Mouse (Mus musculus) cerebellum, adult 9-10 months (tissue): Measurements from ENCODE around the gene Dgkb.
A peak's percentile ranks its signal among the peaks of the same experiment; 100 is the strongest.

ENCODE experiments used
- DNase-seq: peaks from one replicate; pipeline ENCODE4 v3.0.0; 2022

The Dgkb gene

GRCm38 (mm10) chr12:38385942-38386341, 568.4 kb downstream of the Dgkb start:
- peak; percentile 6 for DNase-seq

GRCm38 (mm10) chr12:38386991-38387390, 569.5 kb downstream of the Dgkb start:
- DNase-seq = peak; percentile 81

GRCm38 (mm10) chr12:38387654-38388053, 570.1 kb downstream of the Dgkb start:
- DNase-seq = no peak

- peak; percentile 6 for DNase-seq
Measured at GRCm38 (mm10) chr12:38388243-38388642, 570.7 kb downstream of the Dgkb start.

DNA sequence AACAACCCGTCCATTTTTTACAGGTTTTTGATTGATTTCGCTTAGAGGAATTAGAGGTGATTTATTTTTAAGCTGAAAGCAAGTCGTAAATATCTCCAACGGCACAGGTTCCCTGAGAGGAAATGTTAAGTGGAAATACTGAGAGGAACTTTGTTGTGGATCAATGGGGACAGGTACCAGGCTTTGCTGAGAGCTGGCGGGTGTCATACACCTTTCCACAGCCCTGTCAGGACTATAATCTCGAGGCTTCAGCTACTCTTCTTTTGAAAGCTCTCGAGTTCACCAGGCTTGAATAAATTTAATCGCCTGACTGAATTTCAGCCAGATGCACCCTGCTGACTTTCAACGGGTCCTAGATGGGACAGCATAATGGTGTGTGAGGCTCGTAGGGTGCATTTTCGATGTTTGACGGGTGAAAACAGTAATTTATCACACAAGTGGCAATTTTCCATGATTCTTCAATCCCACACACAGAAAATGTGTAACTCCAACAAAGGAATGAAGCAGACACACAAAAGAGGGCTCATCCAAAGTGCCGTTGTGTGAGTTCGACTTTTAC, 580.3 kb downstream of the Dgkb start:
- no peak for DNase-seq

DNA sequence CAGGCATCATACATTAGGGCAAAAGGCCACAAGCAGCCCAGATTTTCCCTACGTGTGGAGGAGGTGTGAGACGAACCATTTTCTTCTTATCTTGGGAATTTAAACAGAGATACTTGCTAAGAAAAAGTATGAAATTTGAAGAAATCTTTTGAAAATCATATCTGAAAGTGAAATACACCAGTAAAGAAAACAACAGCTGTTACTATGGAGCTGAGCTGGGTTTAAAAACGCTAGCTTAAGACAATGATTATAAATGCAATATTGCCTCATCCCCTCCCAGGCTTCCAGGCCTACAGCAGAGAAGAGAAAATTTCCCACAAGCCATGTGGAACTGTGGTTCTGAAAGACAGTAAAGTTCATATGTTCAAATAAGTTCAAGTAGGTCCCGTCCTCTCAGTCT, 582.6 kb downstream of the Dgkb start:
- no peak for DNase-seq

DNA sequence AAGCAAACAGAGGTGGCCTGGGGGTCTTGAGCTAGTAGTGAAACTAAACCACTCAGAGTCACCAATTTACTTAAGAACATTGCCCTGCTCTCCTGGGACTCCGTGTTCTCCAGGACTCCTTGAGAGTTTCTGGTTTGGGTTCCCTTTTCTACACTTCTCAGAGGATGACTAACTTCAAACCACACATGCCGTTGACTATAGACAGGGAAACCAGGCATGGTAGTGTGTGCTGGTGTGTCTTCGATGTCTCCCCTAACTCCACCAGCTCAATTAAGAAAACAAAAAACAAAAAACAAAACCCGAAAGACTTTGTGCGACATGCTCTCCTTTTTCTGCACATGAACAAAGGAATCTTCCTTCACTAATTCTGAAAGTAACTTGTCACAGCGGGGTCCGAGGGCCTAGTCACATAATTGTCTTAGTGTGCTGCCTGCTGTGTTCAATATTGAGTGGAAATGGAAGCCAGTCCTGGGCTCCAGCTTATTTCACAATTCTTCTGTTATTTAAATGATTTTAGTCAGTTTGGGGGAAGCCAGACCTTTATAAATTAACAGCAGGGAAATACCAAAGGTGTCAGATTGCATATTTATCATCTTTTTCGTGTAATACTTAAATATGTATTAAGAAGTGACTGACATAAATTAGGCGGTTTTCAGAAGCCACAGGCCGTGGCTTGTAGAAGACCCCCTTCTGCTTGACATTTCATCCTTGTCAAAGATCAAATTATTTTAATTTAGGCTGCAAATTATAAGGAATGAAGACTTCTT, 618.0 kb downstream of the Dgkb start:
- DNase-seq = no peak

DNA sequence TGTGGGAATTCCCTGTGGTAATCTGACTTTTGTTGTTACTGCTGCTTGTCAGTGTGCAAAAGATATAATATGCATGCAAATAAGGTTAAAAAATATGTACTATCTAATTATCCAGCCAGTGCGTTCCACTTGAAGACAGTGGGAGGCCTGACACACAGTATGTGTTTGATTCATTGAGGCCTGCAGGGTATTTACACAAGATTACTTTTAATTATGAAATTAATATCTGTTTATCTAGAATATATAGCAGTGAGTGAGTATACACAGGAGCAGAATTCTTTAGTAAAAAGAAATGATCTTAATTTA, 618.6 kb downstream of the Dgkb start:
- DNase-seq = no peak

- DNase-seq = no peak
Measured at GRCm38 (mm10) chr12:38450323-38451087, 633.0 kb downstream of the Dgkb start.

GRCm38 (mm10) chr12:38451677-38452076, 634.2 kb downstream of the Dgkb start:
- no peak for DNase-seq

- no peak for DNase-seq
Measured at GRCm38 (mm10) chr12:38468191-38468590, 650.7 kb downstream of the Dgkb start.

DNA sequence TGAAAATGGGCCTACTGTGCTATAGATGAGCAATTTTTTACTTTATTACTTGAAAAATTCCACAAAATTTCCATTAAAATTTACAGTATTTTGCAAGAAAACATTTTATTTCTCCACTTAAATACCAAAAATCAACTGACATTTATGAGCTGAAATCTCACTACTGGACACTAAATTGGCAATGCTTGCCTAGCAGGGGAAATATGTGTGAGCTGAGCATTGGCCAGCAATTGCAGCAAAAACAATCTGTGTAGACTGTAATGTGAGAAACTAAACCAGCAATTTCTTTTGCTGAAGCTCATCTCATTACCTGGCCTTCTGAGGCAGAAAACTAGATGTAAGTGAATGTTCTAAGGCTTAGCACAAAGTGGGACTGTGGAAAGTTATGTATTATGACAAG, 651.1 kb downstream of the Dgkb start:
- DNase-seq = no peak

- no peak for DNase-seq
Measured at GRCm38 (mm10) chr12:38497229-38497628, 679.7 kb downstream of the Dgkb start.

DNA sequence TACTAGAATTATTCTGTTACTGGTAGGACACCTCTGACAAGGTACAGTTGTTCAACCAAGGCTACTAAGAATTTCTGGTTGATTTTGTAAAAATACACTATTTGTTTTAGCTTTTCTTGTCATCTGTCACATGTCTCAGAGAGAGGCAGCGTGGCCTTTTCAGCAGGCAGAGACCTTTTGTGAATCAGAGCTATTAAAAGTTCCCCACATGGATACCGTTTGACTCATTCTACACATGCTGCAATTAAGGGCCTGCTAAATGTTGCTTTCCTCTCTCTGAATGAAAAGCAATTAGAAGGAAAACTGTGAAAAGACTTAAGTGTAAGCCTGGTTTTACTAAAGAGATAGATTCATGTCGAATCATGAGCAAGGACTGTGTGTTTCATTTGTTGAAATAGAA, 683.4 kb downstream of the Dgkb start:
- no peak for DNase-seq

- DNase-seq = no peak
Measured at GRCm38 (mm10) chr12:38508195-38508594, 690.7 kb downstream of the Dgkb start.

GRCm38 (mm10) chr12:38545431-38545830, 727.9 kb downstream of the Dgkb start:
- DNase-seq = no peak

GRCm38 (mm10) chr12:38577141-38577540, 759.6 kb downstream of the Dgkb start:
- no peak for DNase-seq

GRCm38 (mm10) chr12:38579191-38579817, 761.8 kb downstream of the Dgkb start:
- DNase-seq = peak; percentile 55

- DNase-seq = no peak
Measured at GRCm38 (mm10) chr12:38586368-38586865, 768.9 kb downstream of the Dgkb start.

- DNase-seq = peak; percentile 86
Measured at GRCm38 (mm10) chr12:38589951-38590350, 772.4 kb downstream of the Dgkb start.

DNA sequence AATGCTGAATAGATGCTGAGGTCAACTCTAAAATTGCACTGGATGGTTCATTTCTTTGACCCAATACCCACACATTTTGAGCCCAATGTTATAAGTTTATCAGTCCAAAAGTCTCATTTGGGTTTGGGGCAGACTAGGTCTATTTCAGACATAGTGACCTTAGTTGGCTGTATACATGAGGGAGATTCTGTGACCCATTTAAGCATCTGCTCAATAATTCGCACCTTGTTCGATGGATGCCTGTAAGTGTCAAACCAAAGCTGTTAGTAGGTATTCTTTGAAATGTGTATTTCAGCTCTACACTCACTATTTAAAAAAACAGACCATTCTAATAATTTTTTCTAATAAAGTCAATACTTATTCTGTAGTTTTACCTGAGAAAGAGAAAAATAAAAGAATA, 776.1 kb downstream of the Dgkb start:
- peak; percentile 55 for DNase-seq

- DNase-seq = peak; percentile 51
Measured at GRCm38 (mm10) chr12:38594055-38594454, 776.5 kb downstream of the Dgkb start.

- DNase-seq = no peak
Measured at GRCm38 (mm10) chr12:38596416-38597062, 779.0 kb downstream of the Dgkb start.
